Mouse (Mus musculus) hindbrain, embryonic 11.5 days (tissue): ENCODE measurements around the gene Klre1. TPM values are rescaled to one million over a fixed set of nuclear protein-coding genes. Genes with fewer than 3 reads are reported as not detected.

Source experiments
- ATAC-seq: fragments of 200-750 bp; cut with Nextera tagmentation; 2 replicates; pipeline ENCODE4 v1.8.0; 2017; ENCODE audit warnings: mild to moderate bottlenecking, moderate TSS enrichment, moderate library complexity; ENCODE audit not compliant: low FRiP score
- DNase-seq: peaks from one replicate; pipeline ENCODE4 v3.0.0-alpha.2; 2015; ENCODE audit warnings: low spot score
- H3K27ac ChIP-seq: fragments of 300-500 bp; sonication (generic); 2 replicates; pipeline ENCODE4 v1.5.1; 2014; ENCODE audit warnings: mild to moderate bottlenecking, low read depth, low read length
- H3K27me3 ChIP-seq: fragments of 300-500 bp; sonication (generic); 2 replicates; pipeline ENCODE4 v1.6.1; 2014; ENCODE audit warnings: mild to moderate bottlenecking, low read length, moderate library complexity, mixed read lengths; ENCODE audit not compliant: control insufficient read depth, insufficient read depth
- H3K36me3 ChIP-seq: fragments of 300-500 bp; sonication (generic); 2 replicates; pipeline ENCODE4 v1.6.1; 2014; ENCODE audit warnings: mild to moderate bottlenecking, low read length, moderate library complexity, mixed read lengths; ENCODE audit not compliant: control insufficient read depth, insufficient read depth
- H3K4me1 ChIP-seq: fragments of 300-500 bp; sonication (generic); replicated peaks from 2 replicates; pipeline ENCODE4 v1.6.1; 2014; ENCODE audit warnings: low read length, mixed read lengths; ENCODE audit not compliant: control insufficient read depth, insufficient read depth
- H3K4me2 ChIP-seq: fragments of 300-500 bp; sonication (generic); replicated peaks from 2 replicates; pipeline ENCODE4 v1.6.1; 2014; ENCODE audit warnings: mild to moderate bottlenecking, low read depth, low read length
- H3K4me3 ChIP-seq: fragments of 300-500 bp; sonication (generic); 2 replicates; pipeline ENCODE4 v1.5.1; 2014; ENCODE audit warnings: low read depth, low read length
- H3K9ac ChIP-seq: fragments of 300-500 bp; sonication (generic); 2 replicates; pipeline ENCODE4 v1.6.1; 2014; ENCODE audit warnings: low read depth, low read length
- H3K9me3 ChIP-seq: fragments of 300-500 bp; sonication (generic); 2 replicates; pipeline ENCODE4 v1.6.1; 2016; ENCODE audit warnings: low read length; ENCODE audit not compliant: control insufficient read depth
- WGBS: fragments of 180-500 bp; shearing (Covaris S2); extraction: QIAGEN DNeasy Blood & Tissue Kit; methylation state at CpG from one replicate; pipeline ENCODE4 v1.1.7; 2014; 5-methylcytosine and 5-hydroxymethylcytosine counted together
- polyA plus RNA-seq: library from polyadenylated mRNA; unstranded; fragments of >200 nt; fragmentation: Nextera tagmentation; extraction: Ambion mirVana; gene quantifications from 2 replicates; pipeline ENCODE4 v1.2.1, GENCODE M21; 2014

Gene Klre1
- polyA plus RNA-seq, 1 experiment from 2014 or later = 0.11 TPM

DNA sequence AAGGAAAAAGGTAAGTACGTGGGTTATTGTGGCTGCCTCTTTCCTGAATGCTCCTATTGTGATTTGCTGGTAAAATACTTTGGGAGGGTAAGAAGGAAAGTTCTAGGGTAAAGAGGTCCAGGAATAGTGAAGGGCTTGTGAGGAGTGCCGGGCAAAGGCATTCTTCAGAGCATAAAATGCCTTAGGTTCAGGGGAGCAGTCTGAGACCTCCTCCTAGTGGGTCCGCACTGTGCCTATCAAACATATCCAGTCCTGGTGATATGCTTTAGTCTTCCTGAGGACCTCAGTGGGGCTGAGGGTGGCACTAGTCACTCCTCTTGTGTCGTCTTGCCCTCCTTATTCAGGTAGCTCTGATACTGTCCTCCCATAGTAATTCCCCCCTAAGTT lies 18.1 kb upstream of the Klre1 start:
- DNase-seq (no peak), ATAC-seq (peak; percentile 43)
- WGBS = 62% methylated on average over 4 of the region's 4 CpGs
- H3K36me3 ChIP-seq = no peaks in the 10 kb centered on the region
- H3K4me2 ChIP-seq = no peak overlapping the region
- no peak overlapping the region for H3K27ac ChIP-seq
- H3K27me3 ChIP-seq = no peaks in the 10 kb centered on the region
- no peak overlapping the region for H3K4me3 ChIP-seq
- H3K4me1 ChIP-seq = no peaks in the 10 kb centered on the region
- no peaks in the 10 kb centered on the region for H3K9me3 ChIP-seq
- no peak overlapping the region for H3K9ac ChIP-seq

GRCm38 (mm10) chr6:129565257-129565656 lies 12.4 kb upstream of the Klre1 start:
- no peak overlapping the region for H3K4me2 ChIP-seq
- no peak overlapping the region for H3K4me3 ChIP-seq
- DNase-seq (no peak), ATAC-seq (no peak)
- H3K4me1 ChIP-seq = no peaks in the 10 kb centered on the region
- H3K9ac ChIP-seq = no peak overlapping the region
- H3K27ac ChIP-seq = no peak overlapping the region
- H3K9me3 ChIP-seq = no peaks in the 10 kb centered on the region
- H3K36me3 ChIP-seq = no peaks in the 10 kb centered on the region
- 91% methylated on average over 2 of the region's 2 CpGs for WGBS
- no peaks in the 10 kb centered on the region for H3K27me3 ChIP-seq

GRCm38 (mm10) chr6:129575315-129575714 lies 2.4 kb upstream of the Klre1 start:
- Histone ChIP-seq H3K4me2 (no peak overlapping the region), H3K27me3 (no peaks in the 10 kb centered on the region), H3K4me1 (no peaks in the 10 kb centered on the region), H3K9ac (no peak overlapping the region), H3K4me3 (no peak overlapping the region), H3K36me3 (no peaks in the 10 kb centered on the region), H3K9me3 (no peaks in the 10 kb centered on the region), H3K27ac (no peak overlapping the region)
- DNase-seq (no peak), ATAC-seq (no peak)
- WGBS = 62% methylated on average over 2 of the region's 2 CpGs

DNA sequence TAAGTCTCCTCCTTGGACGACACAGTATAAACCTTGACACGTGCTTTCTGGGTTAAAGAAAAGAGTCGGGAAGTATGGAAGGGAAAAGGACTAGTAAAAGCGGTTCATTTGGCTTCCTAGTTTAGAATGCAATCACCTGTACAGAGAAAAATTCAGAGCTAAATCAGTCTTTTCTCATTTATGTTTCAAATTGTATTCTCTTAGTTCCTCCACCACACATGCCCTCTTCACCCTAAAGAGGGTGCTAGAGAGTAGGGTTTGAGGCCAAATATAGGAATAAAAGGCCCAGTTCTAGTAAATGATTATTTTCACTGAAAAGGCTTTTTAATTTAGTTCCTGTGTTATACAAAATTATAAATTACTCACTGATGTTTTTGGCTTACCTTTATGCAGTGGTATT lies 3.6 kb downstream of the Klre1 start:
- Histone ChIP-seq H3K4me2 (no peak overlapping the region), H3K27ac (no peak overlapping the region), H3K9ac (no peak overlapping the region), H3K9me3 (no peaks in the 10 kb centered on the region), H3K36me3 (no peaks in the 10 kb centered on the region), H3K27me3 (no peaks in the 10 kb centered on the region), H3K4me3 (no peak overlapping the region), H3K4me1 (no peaks in the 10 kb centered on the region)
- no peak for ATAC-seq
- no peak for DNase-seq
- WGBS = 75% methylated on average over 4 of the region's 4 CpGs

GRCm38 (mm10) chr6:129581896-129582295 lies 4.2 kb downstream of the Klre1 start:
- no peaks in the 10 kb centered on the region for H3K4me1 ChIP-seq
- no peak overlapping the region for H3K4me2 ChIP-seq
- DNase-seq (no peak), ATAC-seq (no peak)
- no peak overlapping the region for H3K9ac ChIP-seq
- no peaks in the 10 kb centered on the region for H3K9me3 ChIP-seq
- 89% methylated on average over 4 of the region's 4 CpGs for WGBS
- no peak overlapping the region for H3K4me3 ChIP-seq
- no peaks in the 10 kb centered on the region for H3K36me3 ChIP-seq
- H3K27ac ChIP-seq = no peak overlapping the region
- H3K27me3 ChIP-seq = no peaks in the 10 kb centered on the region

GRCm38 (mm10) chr6:129583014-129583413 lies 5.3 kb downstream of the Klre1 start:
- no peaks in the 10 kb centered on the region for H3K36me3 ChIP-seq
- H3K27ac ChIP-seq = no peak overlapping the region
- H3K4me3 ChIP-seq = no peak overlapping the region
- H3K4me1 ChIP-seq = no peaks in the 10 kb centered on the region
- H3K9ac ChIP-seq = no peak overlapping the region
- ATAC-seq (no peak), DNase-seq (no peak)
- no peaks in the 10 kb centered on the region for H3K27me3 ChIP-seq
- H3K4me2 ChIP-seq = no peak overlapping the region
- WGBS = 80% methylated on average over 3 of the region's 3 CpGs
- no peaks in the 10 kb centered on the region for H3K9me3 ChIP-seq

DNA sequence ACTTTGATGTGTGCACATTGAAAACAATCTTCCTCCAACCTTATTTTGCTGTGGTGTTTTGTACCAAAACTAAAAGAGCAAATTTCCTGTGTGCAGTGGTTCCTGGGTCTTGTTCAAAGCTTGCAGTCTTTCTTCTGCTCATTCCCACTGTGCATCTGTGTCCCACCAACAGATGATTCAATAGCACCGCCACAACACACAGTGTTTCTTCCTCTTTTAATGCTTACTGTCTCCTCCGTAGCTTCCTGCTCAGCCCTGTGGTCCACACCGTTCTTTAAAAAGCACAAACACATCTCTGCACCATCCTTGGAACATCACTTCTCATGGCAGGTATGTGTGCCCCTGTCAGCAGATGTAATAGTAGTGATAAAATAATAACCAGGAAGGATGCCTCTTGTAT lies 13.8 kb downstream of the Klre1 start, which contains the start of gene Klrd1:
Klrd1 (plus strand) TSS at position 275 of the 400 bp plus-strand sequence.
- H3K4me2 ChIP-seq = no peak within 1 kb of the TSS
- no peaks in the 10 kb centered on the region for H3K36me3 ChIP-seq
- H3K9me3 ChIP-seq = no peaks in the 10 kb centered on the region
- ATAC-seq (no peak), DNase-seq (no peak)
- H3K27ac ChIP-seq = no peak within 1 kb of the TSS
- WGBS = 85% methylated on average over 3 of the region's 3 CpGs
- no peak within 1 kb of the TSS for H3K9ac ChIP-seq
- no peak within 1 kb of the TSS for H3K4me3 ChIP-seq
- no peaks in the 10 kb centered on the region for H3K4me1 ChIP-seq
- no peaks in the 10 kb centered on the region for H3K27me3 ChIP-seq

DNA sequence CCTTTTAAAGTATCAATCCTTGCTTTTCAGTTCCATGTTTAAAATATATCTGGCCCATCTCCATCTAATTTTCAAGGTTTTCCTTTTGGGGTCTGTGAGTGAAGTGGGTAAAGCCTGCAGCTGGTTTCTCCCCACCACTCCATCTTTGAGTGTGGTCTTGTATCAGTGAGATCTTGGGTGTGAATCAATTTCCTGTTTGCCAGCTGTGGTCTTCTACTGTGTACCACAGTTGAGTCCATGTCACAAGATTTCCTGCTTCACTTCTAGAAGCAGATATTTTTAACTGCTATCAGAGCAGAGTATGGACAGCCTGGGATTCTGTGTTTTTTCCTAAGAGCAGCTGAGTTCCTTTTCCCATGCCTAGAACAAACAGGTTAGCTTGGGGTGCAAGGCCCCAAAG lies 30.7 kb downstream of the Klre1 start:
- H3K9ac ChIP-seq = no peak overlapping the region
- no peaks in the 10 kb centered on the region for H3K4me1 ChIP-seq
- DNase-seq (no peak), ATAC-seq (no peak)
- H3K36me3 ChIP-seq = no peaks in the 10 kb centered on the region
- no peak overlapping the region for H3K4me2 ChIP-seq
- no peaks in the 10 kb centered on the region for H3K9me3 ChIP-seq
- H3K27ac ChIP-seq = no peak overlapping the region
- H3K4me3 ChIP-seq = no peak overlapping the region
- H3K27me3 ChIP-seq = no peaks in the 10 kb centered on the region

- DNase-seq (no peak), ATAC-seq (no peak)
- Histone ChIP-seq H3K4me2 (no peak within 1 kb of the TSS), H3K27me3 (no peaks in the 10 kb centered on the region), H3K27ac (no peak within 1 kb of the TSS), H3K36me3 (no peaks in the 10 kb centered on the region), H3K9me3 (no peaks in the 10 kb centered on the region), H3K4me1 (no peaks in the 10 kb centered on the region), H3K4me3 (no peak within 1 kb of the TSS), H3K9ac (no peak within 1 kb of the TSS)
- 78% methylated on average over 4 of the region's 4 CpGs for WGBS
Measured at GRCm38 (mm10) chr6:129623735-129624134, 46.0 kb downstream of the Klre1 start, which contains the start of gene Klrk1. Gene Klrk1, minus strand, starts transcription at chr6:129623864.
